Mouse (Mus musculus): ENCODE results near the gene 4930402H24Rik. TPM values are rescaled to one million over a fixed set of nuclear protein-coding genes. Genes with fewer than 3 reads are reported as not detected.

The 4930402H24Rik gene
- polyA plus RNA-seq (2012; rRNA removed), result 11.9 and 12.3 TPM in 2 replicates

DNA sequence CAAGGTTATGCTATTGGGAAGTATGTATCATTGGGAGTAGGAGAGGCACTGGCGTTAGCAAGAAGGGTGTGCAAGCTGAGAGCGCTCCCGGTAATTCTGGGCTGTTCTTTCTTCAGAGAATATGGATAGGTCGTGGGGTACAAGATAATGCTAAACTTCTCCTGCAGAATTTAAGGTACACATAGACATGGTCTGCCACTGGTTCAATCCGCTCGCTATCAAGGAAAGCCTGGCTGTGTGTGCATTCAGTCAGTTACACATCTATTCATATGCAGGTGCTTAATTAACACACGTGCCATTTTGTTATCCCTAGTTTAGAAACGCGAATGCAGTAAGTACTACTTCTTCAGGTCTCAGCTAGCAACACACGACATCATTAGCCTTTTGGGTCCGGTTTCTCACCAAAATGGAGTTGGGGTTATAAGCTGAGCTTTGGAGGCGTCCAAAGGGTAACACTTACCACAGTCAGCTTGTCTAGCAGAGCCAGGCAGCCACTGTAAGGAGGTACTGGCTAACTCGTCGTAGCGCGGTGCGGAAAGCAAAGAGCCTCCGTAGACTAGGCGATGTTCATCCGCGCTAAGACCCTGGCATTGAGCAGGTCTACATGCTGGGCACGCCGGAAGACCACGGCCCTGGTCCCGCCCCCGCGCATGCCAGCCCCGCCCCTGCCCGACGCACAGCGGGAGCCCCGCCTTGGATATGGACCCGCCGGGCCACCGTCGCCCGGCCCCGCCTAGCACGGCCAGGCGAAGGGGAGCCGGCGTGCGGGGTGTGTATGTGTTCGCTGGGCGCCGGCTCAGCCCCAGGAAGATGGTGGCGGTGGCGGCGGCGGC is at the start of gene 4930402H24Rik, which contains the start of gene Atrn:
4930402H24Rik (minus strand) TSS at position 656 of the 833 bp plus-strand sequence.
Atrn (plus strand) TSS at position 745 of the 833 bp plus-strand sequence.

DNA sequence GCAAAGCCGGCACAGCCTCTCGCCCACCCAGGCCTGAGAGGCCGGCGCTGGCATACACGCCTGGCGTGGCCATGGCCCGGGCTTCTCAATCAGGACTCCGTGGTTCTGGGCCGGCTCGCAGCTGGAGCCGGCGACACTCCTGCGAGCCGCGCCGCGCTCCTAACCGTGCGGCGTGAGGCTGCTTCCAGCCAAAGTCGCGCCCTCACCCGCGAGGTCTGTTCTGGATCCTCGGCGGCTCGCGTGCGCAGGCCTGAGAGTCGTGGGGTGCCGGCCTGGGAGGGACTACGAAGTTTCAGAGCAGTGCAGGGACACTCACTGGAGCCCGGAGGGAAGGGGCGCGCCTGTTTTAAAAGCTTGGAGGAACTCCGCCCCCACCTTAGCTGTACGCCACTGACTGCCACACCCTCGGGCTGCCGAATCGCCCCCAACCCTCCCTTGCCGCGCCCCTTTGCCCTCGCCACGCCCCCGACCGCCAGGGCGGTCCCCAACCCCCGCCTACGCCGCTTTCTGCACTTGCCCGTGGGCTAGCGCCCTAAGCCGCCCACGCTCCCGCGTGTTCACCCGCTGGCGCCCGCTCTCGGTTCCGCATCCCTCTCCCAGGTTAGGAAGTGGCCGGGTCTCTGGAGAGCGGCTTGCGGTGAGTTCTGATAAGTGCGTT is 208.9 kb downstream of the 4930402H24Rik start, which contains the start of gene Slc4a11:
Slc4a11 (minus strand) TSS at position 367 of the 658 bp plus-strand sequence.

DNA sequence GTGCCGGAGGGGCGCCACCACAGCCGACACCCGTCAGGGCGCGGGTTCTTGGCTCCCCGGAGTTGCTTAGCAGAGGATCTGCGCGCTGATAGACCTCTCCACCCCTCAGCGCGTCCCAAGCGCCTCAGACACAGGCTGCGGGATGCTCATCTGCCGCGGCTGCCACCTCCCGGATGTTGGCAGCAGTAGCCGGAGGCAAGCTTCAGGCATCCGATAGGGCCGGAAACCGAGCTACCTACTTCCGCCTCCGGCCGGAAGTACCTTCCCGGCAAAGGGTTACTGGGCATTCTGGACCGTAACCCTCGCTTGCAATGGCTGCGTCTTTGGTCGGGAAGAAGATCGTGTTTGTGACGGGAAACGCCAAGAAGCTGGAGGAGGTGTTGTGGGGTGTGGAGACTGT is 238.6 kb downstream of the 4930402H24Rik start, which contains the start of gene Itpa:
Itpa (plus strand) TSS at position 52 of the 400 bp plus-strand sequence.

DNA sequence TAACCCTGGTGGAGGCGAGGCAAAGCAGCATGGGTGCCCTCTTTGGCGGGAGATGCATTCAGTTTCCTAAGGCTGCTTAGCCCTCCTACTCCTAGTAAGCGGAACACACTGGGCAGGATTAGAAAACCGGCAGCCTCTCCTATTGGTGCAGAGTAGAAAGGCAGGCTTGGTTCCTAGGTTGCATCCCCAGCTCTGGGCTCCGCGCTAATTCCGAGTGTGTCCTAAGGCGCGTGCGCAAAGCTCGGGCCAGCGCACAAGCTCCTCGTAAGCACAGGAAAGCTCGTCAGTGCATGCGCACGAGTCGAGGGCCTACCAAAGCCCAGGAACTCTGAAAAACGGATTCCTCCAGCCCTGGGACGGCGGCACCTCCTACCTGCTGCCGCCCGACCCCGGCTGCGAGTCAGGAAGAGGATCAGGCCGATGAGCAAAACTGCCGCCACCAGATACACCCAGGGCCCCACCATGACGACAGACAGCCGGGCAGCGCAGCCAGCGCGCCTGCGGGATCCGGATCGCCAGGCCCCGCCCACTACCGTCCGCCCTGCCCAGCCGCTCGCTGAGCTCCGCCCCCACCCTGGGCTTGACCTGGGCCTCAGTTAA is 242.0 kb downstream of the 4930402H24Rik start, which contains the start of gene Ddrgk1:
Ddrgk1 (minus strand) TSS at position 558 of the 600 bp plus-strand sequence.

Other genes with a start within 250 kb of the 4930402H24Rik start
- 52.1 and 70.8 TPM in 2 replicates for gene Ddrgk1, start 241.7 kb downstream of the 4930402H24Rik start, polyA plus RNA-seq (2012; rRNA removed)
- 15.1 and 16.4 TPM in 2 replicates for gene Itpa, start 238.8 kb downstream of the 4930402H24Rik start, polyA plus RNA-seq (2012; rRNA removed)
- 0.46 and 0.56 TPM in 2 replicates for gene Slc4a11, start 208.9 kb downstream of the 4930402H24Rik start, polyA plus RNA-seq (2012; rRNA removed)
- 2.2 and 3.9 TPM in 2 replicates for gene Atrn, start 89 bp upstream of the 4930402H24Rik start, polyA plus RNA-seq (2012; rRNA removed)
- 30.7 and 65.3 TPM in 2 replicates for gene Gfra4, start 136.7 kb upstream of the 4930402H24Rik start, polyA plus RNA-seq (2012; rRNA removed)
- 35.6 and 43.1 TPM in 2 replicates for gene Adam33, start 157.4 kb upstream of the 4930402H24Rik start, polyA plus RNA-seq (2012; rRNA removed)
- 1.8 and 2.0 TPM in 2 replicates for gene Siglec1, start 180.4 kb upstream of the 4930402H24Rik start, polyA plus RNA-seq (2012; rRNA removed)
- gene Hspa12b, start 220.9 kb upstream of the 4930402H24Rik start, polyA plus RNA-seq (2012; rRNA removed), result 4.9 and 6.4 TPM in 2 replicates
- gene Gm11037, start 227.1 kb upstream of the 4930402H24Rik start, polyA plus RNA-seq (2012; rRNA removed), result not detected in 2 replicates